Mouse (Mus musculus) left cerebral cortex, adult 2 months (tissue): ENCODE results near the gene Fam213a. TPM values are rescaled to one million over a fixed set of nuclear protein-coding genes. Genes with fewer than 3 reads are reported as not detected.

Experiments
- DNase-seq, 2 experiments: peaks; one replicate each; pipeline ENCODE4 v3.0.0; 2021 to 2022; ENCODE audit warnings: low spot score in 2 of 2, mixed read lengths in 1 of 2; ENCODE audit errors: extremely low spot score in 1 of 2
- H3K27ac ChIP-seq: fragments of 200-600 bp; 2 replicates; pipeline ENCODE4 v1.8.1; 2022
- H3K4me3 ChIP-seq: fragments of 200-600 bp; 2 replicates; pipeline ENCODE4 v1.8.1; 2022
- CTCF ChIP-seq: fragments of 200-600 bp; IDR thresholded peaks from 2 replicates; pipeline ENCODE4 v1.8.1; 2022; ENCODE audit warnings: antibody characterized with exemption, mild to moderate bottlenecking, moderate library complexity
- intact Hi-C: fragments of 180-260 bp; cut with DNase I; formaldehyde crosslinking; loops from one replicate; pipeline ENCODE4 v1.15.1; 2025
- total RNA-seq, 2 experiments: library from RNA; stranded (reverse); gene quantifications; 2 replicates each; pipeline ENCODE4 v1.2.3; 2021

The Fam213a gene
- total RNA-seq, 2 experiments from 2014 or later: 106 to 123 TPM

- DNase-seq: peak; percentile 46 to 56
- Histone ChIP-seq H3K4me3 (no peak overlapping the region), H3K27ac (peak overlapping the region; percentile 95)
- TF ChIP-seq CTCF: no peak
- intact Hi-C loops: no loop called here
Observed at GRCm38 (mm10) chr14:40958083-40958985, 55.3 kb downstream of the Fam213a start.

DNA sequence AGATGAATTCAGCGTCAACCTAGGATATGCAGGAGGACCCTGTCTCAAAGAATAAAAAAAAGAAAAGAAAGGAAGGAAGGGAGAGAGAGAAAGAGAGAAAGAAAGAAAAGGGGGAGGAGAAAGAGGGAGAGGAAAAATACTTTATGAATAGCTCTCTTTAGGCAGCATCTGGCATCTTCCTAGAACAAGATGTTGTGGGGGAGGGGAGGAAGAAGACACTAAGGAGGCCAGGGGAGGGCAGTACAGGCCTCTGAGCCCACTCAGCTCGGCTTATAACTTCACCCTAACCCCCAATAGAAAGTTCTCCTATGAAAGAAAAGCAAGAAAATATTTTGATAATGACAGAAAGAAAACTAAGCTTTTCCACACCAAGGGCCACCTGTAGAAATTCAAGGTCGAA is 56.0 kb downstream of the Fam213a start:
- no peak overlapping the region for H3K4me3 ChIP-seq
- intact Hi-C loops: no loop called here
- no peak for TF ChIP-seq CTCF
- no peak for DNase-seq
- H3K27ac ChIP-seq: peak overlapping the region; percentile 95

- Histone ChIP-seq H3K4me3 (0 out of 2 replicates have a peak overlapping the region, but pooled peaks have one; percentile 1), H3K27ac (peak overlapping the region; percentile 95)
- peak; percentile 15 for TF ChIP-seq CTCF
- peak; percentile 67 for DNase-seq
- intact Hi-C loops: no loop called here
Observed at GRCm38 (mm10) chr14:40956252-40957146, 57.1 kb downstream of the Fam213a start.

DNA sequence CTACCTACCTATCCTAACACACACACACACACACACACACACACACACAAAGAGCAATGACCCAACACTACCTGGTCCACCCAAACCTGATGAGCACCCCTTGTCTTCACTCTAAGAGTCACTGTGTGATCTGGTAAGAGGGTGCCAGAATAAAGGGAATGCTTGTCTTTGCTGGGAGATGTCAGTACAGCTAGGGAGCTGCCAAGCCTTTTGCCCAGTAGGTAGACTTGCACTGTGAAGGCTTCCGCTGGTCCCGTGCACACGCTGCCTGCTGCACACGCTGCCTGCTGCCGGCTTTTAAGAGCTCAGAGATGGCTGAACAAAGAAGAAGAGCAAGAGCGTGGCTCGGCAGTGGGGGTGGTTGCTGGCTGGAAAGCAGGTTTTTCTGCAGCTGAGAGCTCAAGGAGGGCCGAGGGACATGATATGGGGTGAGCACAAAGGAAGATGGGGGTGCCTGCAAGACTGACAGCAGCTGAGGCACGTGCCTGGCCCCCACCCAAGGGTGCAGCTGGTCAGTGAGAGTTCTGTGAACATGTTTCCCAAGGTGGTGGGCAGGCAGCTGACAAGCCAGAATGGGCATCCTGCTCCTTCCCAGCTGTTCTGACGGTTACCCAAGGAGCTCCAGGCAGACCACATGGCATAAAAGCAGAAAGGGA is 57.9 kb downstream of the Fam213a start:
- intact Hi-C loops: no loop called here
- Histone ChIP-seq H3K27ac (peak overlapping the region; percentile 95), H3K4me3 (0 out of 2 replicates have a peak overlapping the region, but pooled peaks have one; percentile 1)
- TF ChIP-seq CTCF: no peak
- peak; percentile 68 to 83 for DNase-seq

- peak overlapping the region; percentile 95 for H3K27ac ChIP-seq
- TF ChIP-seq CTCF: no peak
- intact Hi-C loops: no loop called here
- DNase-seq: no peak
- no peak overlapping the region for H3K4me3 ChIP-seq
Observed at GRCm38 (mm10) chr14:40955146-40955545, 58.4 kb downstream of the Fam213a start.

- TF ChIP-seq CTCF: no peak
- no peak overlapping the region for H3K4me3 ChIP-seq
- intact Hi-C loops: no loop called here
- no peak for DNase-seq
- H3K27ac ChIP-seq: peak overlapping the region; percentile 95
Observed at GRCm38 (mm10) chr14:40953381-40953780, 60.2 kb downstream of the Fam213a start.

- peak overlapping the region; percentile 95 for H3K27ac ChIP-seq
- no peak for TF ChIP-seq CTCF
- intact Hi-C loops: no loop called here
- no peak overlapping the region for H3K4me3 ChIP-seq
- no peak for DNase-seq
Observed at GRCm38 (mm10) chr14:40952715-40953114, 60.9 kb downstream of the Fam213a start.

- no peak for TF ChIP-seq CTCF
- H3K27ac ChIP-seq: peak overlapping the region; percentile 51
- no peak for DNase-seq
- intact Hi-C loops: no loop called here
- no peak overlapping the region for H3K4me3 ChIP-seq
Observed at GRCm38 (mm10) chr14:40952301-40952700, 61.3 kb downstream of the Fam213a start.

DNA sequence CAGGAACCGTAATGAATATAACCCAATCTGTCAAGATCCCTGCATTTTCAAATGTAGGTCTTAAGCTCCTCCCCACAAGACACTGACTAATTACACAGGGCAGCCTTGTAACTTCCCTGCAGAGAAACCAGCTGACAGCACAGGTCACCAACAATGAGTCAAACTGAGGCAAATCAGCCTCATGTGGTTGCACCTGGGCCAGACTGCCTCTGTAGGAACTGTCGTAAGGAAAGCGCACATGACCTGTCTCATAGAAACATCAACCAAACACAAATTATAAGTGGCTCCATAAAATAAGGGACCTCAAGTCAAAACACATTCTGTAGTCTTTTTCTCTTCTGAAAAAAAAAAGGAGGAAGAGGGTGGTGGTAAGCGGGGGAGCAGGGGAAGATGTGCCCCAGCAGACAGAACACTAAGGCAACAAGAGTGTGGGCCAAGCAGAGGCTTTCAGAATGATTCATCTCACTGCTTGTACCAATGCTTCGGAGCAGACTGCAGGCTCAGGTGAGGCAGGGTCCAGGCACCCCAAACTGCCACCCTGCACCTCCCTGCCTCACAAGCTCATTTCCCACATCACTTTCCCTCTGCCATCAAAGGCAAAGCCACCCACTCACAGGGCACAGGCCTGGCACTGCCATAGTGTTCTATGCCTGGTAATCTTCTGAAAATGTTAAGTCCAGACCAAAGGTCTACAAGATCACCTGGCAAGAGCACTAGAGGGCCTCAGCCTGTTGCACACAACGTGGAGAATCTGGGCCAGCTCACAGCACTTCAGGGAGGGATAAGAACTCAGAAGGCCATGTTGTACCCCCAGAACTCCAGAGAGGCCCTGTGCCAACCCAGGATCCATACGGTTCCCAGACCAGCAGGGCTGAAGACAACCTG is 63.6 kb downstream of the Fam213a start:
- no peak for DNase-seq
- no peak overlapping the region for H3K4me3 ChIP-seq
- intact Hi-C loops: no loop called here
- H3K27ac ChIP-seq: peak overlapping the region; percentile 82
- no peak for TF ChIP-seq CTCF

GRCm38 (mm10) chr14:40949047-40949446 is 64.5 kb downstream of the Fam213a start:
- no peak for TF ChIP-seq CTCF
- H3K27ac ChIP-seq: peak overlapping the region; percentile 82
- intact Hi-C loops: no loop called here
- no peak for DNase-seq
- H3K4me3 ChIP-seq: no peak overlapping the region

DNA sequence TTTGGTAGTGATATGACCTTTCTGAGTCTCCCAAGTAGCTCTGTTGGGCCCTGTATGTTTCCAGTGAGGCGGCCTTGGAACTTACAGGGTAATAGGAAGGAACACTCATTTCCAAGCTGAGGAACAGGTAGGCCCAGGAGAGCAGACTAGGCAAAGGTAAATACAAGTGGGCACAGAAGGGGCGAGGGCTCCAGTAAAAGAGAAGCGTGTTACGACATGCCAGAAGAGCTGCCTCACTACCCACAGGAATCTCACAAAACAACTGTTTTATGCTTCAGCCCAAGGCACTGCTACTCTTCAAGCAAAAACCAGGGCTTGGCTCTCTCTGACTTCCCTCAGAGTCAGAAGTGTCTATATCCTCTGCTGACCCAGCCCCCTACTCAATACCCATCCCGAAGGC is 65.1 kb downstream of the Fam213a start:
- intact Hi-C loops: no loop called here
- TF ChIP-seq CTCF: no peak
- Histone ChIP-seq H3K4me3 (no peak overlapping the region), H3K27ac (peak overlapping the region; percentile 82)
- DNase-seq: no peak
